Mouse (Mus musculus) retina, postnatal 1 day (tissue): ENCODE results near the gene Pde6h.
"Not testable (repeated sequence)": the region's sequence is repeated elsewhere in the genome, so short reads cannot be mapped to it uniquely, and the experiment has no call there.

ENCODE experiments used
- DNase-seq: peaks from one replicate; pipeline ENCODE4 v3.0.0-alpha.2; 2012

The Pde6h gene

DNA sequence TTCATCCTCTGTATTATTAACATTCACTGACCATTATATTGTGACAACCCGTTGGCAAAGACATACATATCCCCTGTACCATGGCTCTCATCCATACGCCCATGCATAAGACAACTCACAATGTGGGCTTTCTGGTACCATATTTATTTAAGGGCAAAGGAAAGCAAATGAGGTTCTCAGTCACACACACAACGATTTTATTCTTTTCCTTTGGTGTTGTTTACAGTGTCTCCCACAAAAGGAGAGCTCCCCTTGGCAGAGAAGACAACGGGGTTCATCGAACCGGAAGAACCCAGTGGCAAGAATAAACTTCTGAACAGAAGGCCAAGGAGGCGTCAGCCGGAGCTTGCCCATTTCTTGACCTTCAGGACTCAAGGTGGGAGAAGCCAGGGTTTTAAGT, at the start of gene Pde6h:
Gene Pde6h, plus strand, starts transcription at position 301 of the 400 bp plus-strand sequence.
- DNase-seq = no peak

DNA sequence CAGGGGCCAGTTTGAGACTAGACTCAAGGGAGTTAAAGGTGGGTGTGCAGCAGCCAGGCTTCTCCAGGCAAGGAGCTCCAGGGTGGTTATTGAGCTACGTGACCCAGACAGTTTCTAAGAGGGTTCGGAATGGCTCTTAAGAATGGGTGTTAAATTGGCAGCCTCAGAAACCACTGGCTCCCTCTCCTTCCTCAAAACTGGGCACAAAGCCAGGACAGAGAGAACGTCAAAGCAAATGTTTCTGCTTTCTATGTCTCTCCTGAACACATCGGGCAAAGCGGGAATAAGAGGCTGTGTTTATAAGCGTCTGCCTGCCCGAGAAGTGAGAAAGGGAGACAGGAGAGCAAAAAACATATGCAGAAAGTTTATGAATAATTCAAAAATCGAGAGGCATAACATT, 49.0 kb upstream of the Pde6h start:
- DNase-seq = no peak

DNA sequence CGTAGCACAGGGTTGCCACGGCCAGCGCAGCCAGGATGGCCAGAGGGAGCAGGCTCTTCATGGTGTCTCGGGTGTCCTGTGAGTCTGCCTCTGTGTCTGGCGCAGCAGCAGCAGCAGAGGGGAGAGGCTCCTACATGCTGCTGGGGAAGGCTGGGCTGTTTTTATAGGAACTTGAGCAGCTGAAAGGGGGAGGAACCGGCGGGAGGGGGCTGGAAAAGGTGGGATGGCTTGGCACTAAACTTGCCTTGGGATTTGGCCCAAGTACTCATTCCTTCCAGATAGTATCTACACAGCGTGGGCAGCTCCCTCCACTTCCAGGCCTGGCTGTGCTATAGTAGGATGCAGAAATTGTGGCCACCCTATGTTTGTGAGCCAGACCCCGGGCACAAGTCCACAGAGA, 48.0 kb upstream of the Pde6h start, which contains the start of gene Mgp:
Gene Mgp, minus strand, starts transcription at position 154 of the 400 bp plus-strand sequence.
- no peak for DNase-seq

DNA sequence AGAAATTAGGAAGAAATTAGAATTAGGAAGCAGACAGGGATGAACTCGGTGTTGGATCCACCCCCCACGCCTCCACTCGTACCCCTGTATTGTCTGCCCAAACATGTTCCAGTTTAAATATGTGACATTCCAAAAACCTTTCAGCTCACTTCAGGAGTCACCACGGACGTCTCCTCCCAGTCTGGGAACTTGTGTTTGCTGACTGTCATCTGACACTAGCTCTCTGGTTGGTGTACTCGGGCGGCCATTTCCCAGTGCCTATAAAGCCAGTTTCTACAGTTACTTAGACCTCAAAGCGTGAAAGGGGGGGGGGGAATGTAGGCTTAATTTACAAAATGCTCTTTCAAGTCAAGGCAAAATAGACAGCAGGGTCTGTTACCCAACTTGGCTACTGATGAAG, 42.0 kb upstream of the Pde6h start:
- no peak for DNase-seq

DNA sequence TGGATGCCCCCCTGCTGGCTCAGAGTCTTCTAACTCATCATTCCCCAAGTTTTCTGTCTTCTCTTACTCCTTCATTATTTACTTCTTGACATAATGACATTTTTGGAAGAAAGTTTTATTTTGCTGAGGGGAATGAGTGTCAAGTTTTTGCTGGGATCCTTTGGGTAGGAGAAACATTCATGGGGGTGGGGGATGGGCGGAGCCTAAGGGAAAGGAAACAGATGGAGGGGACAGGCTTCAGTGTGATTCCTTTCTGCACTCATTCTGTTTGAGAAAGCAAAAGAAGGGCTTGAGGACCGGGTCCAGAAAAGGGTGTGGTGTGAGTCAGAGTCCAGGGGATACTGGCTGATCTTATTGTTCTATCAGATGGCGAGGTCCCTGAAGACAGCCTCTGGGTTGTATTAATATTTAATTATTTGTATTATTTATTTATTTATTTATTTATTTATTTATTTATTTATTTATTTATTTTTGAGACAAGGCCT, 40.2 kb upstream of the Pde6h start:
- no peak for DNase-seq

- DNase-seq = no peak
These were observed 39.7 kb upstream of the Pde6h start for GRCm38 (mm10) chr6:136883961-136884360.

DNA sequence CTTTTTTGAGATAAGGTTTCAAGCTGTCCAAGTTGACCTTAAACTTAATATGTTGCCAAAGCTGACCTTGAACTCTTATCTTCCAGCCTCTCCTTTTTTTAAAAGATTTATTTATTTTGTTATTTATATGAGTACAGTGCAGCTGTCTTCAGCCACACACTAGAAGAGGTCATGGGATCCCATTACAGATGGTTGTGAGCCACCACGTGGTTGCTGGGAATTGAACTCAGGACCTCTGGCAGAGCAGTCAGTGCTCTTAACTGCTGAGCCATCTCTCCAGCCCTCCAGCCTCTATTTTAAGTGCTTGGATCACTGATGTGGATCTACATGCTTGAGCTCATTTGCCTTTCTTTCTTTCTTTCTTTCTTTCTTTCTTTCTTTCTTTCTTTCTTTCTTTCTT, 38.9 kb upstream of the Pde6h start:
- DNase-seq = not testable (repeated sequence)

GRCm38 (mm10) chr6:136887854-136888253, 35.8 kb upstream of the Pde6h start:
- no peak for DNase-seq

GRCm38 (mm10) chr6:136889067-136889466, 34.6 kb upstream of the Pde6h start:
- DNase-seq = no peak

DNA sequence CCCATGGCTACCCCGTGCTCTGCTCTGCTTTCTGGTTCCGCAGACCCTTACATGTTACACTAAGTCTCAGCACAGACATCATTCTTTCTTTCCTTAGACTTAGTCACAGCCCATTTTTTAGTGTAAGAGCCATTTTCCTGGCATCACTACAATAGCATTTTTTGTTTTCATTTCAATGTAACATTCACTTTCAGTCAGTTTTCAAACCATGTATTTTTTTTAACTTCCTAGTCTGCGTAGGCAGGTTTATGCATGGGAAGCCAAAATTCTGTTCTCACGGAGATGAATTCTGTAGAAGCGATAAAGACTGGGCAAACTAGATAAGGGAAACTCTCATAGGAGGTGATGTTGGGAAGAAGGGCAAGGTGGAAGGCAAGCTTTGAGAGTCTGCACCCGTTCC, 34.1 kb upstream of the Pde6h start:
- DNase-seq = no peak

GRCm38 (mm10) chr6:136892002-136892401, 31.6 kb upstream of the Pde6h start:
- DNase-seq = no peak

GRCm38 (mm10) chr6:136894532-136895339, 28.9 kb upstream of the Pde6h start:
- no peak for DNase-seq

GRCm38 (mm10) chr6:136897789-136898188, 25.8 kb upstream of the Pde6h start:
- DNase-seq = no peak

DNA sequence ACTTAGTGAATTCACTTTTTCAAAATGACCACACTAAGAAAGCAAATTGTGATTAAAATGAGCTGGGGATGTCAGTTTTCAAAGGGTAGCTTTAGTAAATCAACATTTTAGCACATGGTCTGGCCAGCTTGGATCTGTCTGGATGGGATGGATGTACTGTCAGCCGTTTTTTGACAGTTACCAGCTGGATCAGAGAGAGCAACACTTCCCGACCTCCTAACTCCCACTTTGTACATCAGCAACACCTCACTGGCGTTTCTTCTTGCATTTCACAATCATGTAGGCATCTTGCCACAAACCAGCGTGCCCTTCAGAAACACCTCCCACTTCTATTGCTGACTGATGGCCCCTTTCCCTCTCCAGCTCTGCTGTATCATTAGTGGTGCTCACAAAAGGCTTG, 25.4 kb upstream of the Pde6h start:
- no peak for DNase-seq

- DNase-seq = no peak
These were observed 24.7 kb upstream of the Pde6h start for GRCm38 (mm10) chr6:136898954-136899353.

DNA sequence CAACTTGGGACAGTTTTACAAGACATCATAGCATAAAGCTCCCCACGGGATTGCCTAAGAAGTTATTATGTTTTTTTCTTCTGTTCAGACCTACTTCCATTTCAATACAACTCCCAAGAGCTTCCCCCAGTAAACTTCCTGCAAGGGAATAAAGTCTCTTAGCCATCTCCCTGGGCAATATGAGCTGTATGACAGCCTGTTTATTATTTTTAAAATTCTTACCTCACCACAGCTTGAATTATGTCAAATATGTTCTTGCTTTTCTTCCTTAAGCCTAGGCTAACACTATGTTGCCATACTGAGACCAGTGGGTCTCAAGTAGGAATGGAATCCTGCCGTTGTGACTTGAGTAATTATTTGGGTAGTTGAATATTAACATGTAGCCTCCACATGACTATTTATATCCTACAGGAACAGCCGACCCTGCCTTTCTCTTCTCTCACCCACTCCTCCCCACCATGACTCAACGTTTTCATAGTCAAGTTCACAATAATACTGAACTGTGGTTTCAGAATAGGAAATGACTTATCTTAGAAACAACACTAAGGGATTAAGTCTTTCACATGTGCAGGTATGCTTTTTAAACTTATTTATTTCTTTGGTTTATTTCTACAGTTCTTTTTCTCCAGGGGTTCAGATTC, 23.1 kb upstream of the Pde6h start:
- no peak for DNase-seq

DNA sequence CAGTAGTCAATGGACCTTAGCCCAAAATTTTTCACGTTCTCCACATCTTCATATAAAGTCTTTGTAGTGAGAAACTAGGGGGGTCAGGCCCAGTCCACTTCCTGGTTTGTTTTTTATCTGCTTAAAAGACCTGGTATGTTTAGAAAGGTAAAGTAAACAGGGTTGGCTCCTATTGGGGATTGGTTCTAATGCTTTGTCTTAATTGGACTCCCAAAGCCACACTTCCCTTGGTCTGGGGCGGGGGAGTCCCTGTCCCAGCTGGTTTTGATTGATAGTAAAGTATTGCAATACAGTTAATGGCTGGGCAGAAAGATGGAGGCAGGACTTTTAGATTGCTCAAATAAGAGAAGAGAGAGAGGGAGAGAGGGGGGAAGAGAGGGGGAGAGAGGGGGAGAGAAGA, 22.6 kb upstream of the Pde6h start:
- DNase-seq = no peak

DNA sequence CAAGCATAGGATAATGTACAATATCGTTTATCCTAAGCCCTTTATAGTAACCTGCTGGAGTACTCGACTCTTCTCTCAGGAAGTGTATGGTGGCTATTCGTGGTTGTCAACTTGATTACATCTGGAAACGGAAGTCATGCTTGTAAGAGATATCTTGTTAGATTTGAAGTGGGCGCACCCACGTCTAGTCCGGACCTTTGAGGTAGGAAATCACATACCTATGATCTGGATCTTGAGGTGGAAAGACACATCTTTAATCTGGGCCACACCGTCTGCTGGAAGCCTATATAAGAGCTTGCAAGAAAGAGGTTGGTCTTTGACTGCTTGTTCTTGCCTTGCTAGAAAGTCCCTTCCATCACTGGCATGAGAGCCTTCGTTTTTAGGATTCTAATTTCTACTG, 21.1 kb upstream of the Pde6h start:
- no peak for DNase-seq

- DNase-seq = no peak
These were observed 19.7 kb upstream of the Pde6h start for GRCm38 (mm10) chr6:136903885-136904470.

DNA sequence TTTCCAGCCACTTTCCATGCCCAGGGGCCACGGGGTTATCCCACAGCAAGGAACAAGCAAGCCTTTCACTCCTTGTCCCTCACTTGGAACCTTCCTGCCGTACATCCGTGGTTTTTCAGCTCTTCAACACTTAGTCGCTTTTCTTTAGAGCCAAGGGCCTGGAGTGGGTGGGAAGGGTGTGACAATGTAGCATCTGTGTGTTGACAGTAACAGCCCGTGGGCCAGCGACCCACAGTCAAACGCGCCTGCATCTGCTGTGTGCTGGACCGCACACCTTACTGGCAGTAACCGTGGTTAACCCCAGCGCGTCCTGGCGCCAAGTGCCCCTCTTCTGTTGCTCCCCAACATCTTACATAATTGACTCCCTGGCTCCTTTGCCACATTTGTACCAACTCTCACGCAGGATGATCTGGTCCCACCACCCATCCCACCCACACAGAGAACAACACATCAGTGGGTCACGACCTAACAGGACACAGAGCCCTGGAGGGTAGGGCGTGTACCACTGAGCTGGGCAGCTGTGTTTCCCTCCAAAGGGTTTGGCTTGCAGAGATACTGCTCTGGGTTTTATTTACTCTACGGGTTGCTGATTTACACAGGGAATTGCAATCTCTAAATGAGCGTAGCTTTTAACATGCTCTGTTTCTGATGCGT, 17.2 kb upstream of the Pde6h start:
- no peak for DNase-seq

GRCm38 (mm10) chr6:136906937-136907293, 16.7 kb upstream of the Pde6h start:
- DNase-seq = no peak

GRCm38 (mm10) chr6:136910247-136910890, 13.3 kb upstream of the Pde6h start:
- DNase-seq = no peak

GRCm38 (mm10) chr6:136912751-136913265, 10.8 kb upstream of the Pde6h start:
- DNase-seq = no peak
